Mouse (Mus musculus): ENCODE measurements around the gene Tmc8.

The Tmc8 gene

DNA sequence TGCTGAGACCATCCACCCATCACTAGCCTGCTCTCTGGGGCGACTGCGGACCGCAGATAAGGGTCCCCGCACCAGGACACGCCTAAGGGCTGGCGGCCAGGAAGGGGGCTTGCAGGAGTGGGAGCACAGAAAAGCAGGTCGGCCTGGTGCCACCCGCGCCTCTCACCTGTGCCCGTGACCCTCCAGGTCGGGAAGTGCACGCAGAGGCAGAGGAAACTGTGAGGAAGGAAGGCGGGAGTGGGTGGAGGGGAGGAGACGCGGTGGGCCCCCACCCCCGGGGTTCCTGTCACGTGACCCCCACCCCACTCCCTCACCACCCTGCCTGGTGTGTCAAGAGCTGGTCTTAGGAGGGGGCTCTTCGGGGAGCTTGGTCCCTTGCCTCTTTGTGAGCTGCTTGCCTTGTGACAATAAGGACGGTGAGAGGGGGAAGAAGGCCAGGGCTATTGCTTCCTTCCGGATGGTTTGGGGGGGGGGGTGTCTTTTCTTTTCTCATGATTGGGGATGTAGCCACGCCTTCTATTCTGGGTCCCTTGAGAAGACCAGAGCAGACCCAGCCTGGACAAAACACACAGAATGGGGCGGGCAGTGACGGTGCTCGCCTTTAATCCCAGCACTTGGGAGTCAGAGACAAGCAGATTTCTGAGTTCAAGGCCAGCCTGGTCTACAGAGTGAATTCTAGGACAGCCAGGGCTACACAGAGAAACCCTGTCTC, at the start of gene Tmc8, which contains the start of gene Tmc6:
Gene Tmc8, plus strand, starts transcription at position 84 of the 712 bp plus-strand sequence.
Gene Tmc6, minus strand, starts transcription at position 206 of the 712 bp plus-strand sequence.
- no peak for DNase-seq

DNA sequence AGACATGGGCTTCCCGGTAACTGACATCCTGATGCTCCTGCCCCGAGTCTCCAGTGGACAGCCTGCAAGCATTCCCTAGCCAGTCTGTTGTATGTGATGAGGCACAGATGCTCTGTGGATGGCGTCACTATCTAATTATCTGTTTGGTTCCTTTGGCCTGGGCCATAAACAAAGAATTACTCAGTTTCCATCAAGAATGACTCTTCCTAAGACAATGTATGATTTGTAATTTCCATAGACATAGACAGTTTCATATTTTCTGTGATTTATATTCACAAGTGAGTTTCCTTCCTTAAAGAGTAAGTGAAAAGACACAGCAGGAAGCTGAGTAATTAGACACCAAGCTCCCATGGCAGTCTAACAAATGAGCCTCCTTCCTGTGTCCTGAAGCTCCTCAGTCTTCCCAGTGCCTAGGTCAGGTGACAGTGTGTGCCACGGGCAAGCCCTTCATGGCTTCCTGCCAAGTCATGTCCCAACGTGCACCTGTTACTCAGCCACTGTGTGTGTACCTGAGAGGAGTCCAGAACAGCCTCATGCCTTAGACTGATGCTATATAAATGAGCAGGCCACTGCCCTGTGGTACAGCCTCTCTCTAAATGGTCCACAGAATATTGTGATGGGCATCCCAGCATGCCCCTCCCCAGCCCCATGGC, 45.7 kb upstream of the Tmc8 start:
- DNase-seq, result peak; percentile 50

DNA sequence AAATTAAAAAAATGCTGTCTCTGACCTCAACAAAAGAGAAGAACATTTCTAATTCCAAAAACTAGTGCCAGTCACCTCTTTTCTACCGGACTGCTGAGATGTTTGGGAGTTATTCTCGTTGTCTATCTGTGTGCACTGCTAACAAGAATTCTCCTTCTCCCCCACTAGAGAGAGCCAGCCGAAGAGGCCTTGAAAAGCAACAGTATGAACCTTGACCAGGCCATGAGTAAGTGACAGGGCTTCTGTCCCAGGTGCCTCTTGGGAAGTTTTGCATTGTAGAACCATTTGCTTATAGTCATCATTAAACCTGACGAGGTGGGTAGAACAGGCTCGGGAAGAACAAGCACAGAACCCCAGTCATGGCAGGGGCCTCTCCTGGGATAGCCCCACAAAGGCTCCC, 43.8 kb upstream of the Tmc8 start:
- DNase-seq, result no peak

DNA sequence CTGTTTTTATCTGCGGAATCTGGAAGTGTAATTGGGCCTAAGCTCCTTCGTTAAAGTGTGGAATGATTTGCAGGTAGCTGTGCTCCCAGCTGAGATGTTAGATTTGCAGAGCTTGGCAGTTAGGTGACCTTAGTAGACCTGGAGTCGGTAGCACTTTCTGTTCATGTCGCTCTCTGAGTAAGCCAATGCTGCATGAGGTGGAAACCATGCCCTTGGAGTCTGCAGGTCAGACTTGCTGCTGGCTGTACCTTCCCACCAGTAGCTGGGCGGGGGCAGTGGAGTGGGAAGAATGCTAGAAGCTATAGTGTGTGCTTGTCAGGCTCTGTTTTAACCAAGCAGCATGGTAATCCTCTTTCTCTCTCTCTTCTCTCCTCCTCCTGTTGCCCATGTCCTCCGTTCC, 40.7 kb upstream of the Tmc8 start:
- no peak for DNase-seq

DNA sequence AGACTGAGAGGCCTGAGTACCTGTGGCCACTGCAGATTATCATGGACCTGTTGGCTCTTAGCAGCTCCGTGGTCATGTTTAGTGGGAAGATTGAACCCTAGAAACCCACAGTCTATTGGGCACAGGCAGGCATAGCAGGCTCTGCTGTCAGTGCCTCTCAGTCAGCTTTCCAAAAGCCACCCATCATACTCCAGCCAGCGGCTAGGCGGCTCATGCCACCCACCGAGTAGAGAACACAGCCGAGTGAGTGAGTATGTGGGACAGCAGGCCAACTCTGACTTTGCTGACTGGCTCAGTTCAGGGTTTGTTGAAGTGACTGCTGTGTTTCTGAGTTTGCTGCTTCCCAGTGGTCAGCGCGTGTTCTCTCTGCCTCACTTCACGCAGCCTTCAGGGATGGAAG, 39.6 kb upstream of the Tmc8 start:
- no peak for DNase-seq

DNA sequence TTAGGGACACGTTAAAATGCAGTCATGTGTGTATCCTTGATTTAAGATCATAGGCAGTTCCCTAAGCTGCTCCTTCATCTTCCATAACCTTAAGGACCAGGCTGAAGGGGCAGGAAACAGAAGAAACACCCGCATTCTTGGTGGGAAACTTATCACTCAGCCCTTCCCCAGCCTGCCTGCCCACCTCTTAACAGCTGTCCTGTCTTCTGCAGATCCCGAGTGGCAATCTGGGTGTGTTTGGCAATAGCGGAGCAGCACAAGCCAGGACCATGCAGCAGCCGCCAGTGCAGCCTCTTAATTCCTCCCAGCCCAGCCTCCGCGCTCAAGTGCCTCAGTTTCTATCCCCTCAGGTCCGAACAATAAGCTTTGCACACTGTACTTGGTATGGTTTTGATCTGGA, 39.2 kb upstream of the Tmc8 start:
- no peak for DNase-seq

DNA sequence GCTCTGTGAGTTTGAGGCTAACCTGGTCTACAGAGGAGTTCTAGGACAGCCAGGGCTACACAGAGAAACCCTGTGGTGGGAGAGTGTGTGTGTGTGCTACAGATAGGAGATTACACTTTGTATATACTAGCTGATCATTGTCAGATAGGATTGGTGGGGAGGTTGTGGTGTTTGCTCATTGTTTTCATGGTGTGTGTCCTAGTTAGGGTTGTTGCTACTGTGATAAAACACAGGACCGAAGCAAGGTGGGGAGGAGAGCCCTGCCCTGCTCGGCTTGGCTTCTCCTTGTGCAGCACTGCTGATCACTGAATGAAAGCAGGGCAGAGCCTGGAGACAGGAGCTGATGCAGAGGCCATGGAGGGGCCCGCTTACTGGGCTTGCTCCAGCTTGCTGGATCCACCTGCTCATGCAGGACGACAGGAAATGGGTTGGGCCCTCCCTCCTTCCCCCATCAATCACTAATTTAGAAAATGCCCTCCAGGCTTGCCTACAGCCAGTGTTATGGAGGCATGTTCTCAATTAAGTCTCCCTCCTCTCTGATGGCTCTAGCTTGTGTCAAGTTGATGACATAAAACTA, 38.3 kb upstream of the Tmc8 start:
- no peak for DNase-seq

DNA sequence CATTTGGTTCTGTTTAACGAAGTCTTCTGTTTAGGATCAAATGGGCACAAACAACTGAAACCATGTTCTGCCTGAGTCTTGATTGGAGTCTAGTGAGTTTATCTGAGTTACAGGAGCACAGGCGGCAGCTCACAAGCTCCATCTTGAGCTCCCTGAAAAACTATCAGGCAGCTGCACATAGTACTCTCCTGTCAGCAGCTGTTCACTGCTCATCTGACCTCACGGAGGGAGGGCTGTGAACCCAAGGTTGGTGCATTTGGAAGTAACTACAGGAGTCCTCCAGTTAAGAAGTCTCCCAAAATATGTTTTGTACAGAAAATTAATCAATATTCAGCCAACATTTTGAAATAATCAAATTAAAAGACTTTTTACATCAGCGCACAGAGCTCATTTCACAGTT, 33.2 kb upstream of the Tmc8 start:
- no peak for DNase-seq

DNA sequence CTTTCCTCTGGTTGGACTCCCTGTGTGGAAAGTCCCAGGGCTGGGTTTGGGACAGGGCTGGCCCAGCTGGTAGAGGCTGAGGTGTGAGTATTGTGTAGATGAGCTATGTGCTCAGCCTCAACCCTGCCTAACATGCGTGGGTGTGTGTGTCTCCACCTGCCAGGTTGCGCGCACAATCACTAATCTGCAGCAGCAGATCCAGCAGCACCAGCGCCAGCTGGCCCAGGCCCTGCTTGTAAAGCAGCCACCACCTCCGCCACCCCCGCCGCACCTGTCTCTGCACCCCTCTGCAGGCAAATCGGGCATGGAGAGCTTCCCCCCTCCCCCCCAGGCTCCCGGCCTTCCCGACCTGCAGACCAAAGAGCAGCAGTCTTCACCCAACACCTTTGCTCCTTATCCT, 32.5 kb upstream of the Tmc8 start:
- no peak for DNase-seq

DNA sequence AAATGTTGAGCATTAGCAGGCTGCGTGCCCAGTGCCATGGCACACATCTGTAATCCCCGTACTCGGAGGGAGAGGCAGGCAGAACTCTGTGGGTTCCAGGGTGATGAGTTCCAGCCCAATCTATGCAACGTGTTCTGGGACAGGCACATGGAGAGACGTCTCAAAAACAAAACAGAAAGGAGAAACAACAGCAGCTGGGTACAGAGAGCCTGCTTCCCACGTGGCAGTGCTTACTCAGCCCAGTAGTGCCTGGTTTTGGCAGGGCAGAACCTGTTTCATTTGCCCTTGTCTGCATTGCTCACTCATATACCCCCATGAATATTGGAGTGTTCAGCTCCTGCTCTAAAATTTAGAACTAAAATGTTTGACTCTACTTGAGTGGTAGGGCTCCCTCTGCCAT, 30.3 kb upstream of the Tmc8 start:
- no peak for DNase-seq

DNA sequence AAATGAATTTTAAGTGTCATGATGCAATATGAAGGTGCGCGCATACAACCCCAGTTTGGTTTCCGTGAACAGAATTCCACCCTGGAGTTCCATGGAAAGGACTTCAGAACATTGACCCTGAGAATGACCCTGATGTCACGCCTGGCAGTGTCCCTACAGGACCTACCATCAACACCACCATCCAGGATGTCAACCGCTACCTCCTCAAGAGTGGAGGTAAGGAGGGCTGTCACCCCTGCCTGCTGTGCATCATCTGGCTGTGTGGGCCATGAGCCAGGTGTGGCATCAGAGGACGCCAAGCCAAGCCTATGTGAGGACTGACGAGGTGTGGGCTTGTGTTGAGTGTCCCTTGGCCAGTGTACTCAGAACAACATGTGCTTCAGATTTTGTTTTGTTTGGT, 26.0 kb upstream of the Tmc8 start:
- no peak for DNase-seq

DNA sequence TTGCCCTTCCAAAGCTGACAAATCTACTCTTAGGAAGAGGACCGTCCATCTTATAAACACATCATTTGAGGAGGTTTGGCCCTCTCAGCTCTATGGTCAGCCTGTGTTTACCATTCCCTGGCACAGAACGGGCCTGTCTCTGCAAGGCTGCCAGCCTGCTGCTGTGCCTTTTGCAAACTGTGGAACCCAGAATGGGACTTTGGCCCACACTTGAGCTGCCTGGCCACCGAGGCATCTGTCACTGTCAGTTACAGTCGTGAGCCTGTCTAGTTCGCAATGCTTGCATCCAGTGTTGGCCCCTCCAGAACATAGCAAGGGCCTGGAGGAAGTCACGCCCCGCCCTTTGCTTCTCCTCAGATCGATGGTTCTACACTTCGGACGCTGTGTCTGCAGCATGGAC, 22.6 kb upstream of the Tmc8 start:
- DNase-seq, result peak; percentile 47

DNA sequence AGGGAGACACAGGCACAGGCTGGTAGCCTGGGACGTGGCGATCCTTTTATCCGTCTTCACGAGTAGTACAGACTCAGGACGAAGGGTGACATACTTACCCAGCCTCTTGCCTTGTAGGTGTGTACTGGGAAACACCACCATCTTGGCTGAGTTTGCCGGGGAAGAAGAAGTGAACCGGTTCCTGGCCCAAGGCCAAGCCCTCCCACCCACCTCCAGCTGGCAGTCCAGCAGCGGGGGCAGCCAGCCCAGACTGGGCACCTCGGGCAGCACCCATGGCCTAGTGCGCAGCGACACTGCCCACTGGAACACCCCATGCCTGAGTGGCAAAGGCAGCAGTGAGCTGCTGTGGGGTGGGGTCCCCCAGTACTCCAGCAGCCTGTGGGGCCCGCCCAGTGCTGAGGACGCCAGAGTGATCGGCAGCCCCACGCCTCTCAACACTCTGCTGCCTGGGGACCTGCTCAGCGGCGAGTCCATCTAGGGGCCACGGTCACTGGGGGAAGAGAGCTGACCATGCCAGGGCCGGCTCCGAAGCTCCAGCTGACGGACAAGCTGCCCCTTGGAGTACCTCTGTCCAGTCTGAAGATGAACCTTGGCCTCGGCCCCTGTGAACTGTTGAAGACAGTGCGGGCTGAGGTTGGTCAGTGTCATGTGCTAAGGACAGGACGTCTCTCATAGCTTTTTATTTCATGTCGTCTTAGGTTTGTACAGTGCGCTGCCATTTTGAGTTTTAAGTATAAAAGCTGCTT, 21.3 kb upstream of the Tmc8 start:
- DNase-seq, result no peak

DNA sequence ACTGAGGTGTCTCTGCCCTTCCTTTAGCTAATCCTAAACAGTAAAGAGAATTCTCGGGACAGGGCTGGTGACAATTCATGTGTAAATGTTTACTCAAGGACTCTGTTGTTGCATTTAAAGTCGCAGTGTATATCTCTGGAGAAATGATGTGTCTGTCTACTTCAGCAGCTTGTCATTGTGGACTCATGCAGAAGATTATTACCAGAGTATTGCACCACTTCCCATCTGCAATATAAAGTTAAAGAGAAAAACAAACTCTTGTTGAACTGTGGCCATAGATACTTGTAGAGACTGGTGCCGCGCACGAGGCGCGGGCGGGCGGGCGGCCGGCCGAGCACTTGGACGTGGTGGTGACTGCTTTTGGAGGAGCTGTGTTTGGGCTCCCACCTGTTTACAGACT, 20.1 kb upstream of the Tmc8 start:
- no peak for DNase-seq

DNA sequence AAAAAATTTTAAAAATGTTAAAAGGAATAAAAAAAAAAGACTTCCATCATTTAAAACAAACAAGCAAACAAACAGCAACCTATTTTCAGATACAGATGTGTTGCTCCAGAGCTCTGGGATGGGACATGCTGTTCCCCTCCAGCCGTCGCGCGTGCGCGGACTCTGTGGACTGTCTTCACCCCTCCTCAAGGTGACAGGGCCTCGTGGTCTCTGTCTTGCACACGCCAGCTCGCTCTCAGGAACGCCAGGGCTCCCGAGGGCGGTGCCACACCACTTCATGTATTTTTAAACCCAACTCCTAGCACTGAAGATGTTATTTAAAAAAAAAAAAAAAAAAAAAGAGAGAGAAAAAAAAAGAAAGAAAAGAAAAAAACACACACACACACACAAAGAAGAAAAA, 19.6 kb upstream of the Tmc8 start:
- DNase-seq, result no peak

DNA sequence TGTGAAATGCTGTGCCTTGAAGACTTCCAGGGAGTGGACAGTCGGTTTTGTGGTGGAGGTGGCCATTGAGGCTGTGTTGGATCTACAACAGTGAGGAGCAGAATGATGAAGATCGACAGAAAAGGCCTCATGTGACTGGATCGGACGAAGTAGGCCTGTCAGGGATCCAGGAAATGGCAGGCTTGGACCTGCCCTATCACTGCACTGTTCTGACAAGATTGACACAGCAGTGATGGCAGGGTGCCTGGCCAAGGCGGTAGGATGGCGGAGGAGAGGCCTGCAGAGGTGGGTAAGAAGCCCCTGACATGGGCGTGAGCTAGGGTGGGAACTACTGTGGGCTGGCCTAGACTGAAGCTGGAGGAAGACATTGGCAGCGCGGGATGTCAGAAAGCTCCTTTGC, 17.6 kb upstream of the Tmc8 start:
- no peak for DNase-seq

DNA sequence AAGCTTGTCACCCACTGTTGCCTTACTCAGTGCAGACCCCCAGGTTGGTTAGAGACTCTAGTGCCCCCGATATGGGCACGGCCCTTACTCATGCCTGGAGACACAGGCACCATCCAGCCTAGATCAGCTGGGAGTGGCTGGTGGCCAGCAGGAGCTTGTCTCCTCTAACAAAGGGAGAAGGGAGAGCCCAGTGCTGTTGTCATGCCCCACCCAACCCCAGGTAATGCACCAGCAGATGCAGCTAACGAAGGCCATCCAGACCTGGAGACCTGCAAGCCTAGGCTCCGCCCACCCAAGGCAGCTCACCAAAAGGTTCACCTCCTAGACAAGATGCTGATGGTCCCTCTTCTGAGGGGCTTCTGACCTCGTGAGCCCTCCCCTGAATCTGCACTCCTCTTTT, 16.5 kb upstream of the Tmc8 start:
- no peak for DNase-seq

DNA sequence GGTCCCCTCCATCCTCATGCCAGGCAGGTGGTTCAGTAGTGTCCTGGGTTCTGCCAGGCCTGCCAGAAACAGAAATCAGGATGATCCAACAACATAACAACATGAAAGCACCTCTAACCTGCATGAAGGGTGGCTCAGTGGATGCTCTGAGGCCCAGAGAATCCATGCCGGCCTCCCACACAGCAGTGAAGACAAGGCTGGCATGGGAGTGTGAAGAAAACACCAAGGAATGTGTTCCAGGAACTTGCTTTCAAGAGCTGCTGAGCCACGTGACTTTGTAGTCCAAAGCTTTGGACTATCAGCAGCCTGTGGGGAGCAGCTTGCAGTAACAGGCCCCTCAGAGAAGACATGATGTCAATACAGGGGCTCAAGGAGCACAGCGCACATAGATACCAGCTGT, 15.6 kb upstream of the Tmc8 start:
- no peak for DNase-seq

DNA sequence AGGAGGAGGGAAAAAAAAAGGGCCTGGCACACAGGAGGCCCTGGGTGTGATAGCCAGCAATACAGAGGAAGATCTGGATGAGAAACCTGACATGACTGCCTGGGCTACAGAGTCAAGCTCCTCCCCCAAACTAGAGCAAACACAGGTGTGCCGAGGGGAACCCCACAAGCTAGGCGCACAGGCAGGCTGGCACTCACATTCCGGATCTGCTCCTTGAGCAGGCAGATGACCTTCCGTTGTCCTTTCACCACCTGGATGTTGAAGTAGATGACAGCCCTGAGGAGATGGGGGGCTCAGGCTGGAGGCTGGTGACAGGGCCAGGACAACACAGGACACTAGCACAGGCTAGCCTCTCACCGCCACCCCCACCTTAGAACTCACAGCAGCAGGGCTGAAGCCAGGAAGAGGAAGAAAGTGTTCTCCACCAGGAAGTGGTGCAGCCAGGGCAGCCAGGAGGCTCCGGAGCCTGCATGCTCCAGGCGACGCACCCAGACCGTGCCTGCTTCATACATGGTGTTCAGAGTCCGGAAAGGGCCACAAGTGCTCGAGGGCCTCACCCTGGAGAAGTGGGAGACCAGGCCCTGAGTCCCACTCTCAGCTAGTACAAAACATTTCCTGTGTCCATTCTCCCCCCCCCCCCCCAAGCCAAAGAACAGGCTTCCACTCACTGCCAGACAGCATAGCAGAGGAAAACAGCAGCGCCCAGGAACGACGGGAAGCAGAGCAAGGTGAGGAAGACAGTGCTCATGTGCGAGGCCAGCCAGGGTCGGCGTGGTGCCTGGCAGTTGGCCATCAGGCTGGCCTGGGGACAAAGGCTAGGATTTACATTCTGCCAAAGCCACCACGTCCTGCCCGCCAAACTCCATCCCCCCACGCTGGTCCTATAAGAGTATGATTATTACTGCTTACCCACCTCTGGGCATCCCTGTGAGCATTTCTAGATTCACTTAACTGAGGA, 12.9 kb upstream of the Tmc8 start:
- no peak for DNase-seq

DNA sequence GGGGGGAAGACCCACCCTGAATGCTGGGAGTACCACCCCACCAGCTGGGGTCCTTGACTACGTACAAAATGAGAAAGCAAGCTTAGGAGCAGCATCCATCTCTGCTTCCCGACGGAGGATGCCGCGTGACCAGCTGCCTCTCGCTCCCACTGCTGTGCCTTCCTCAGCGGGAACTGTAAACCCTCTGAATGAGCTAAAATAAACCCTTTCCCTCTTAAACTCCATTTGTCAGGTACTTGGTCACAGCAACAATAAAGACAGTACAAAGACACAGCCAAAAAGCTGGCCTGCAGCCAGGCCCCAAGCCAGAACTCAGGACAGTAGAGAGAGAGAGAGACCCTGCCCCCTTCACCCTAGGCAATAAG, 12.2 kb upstream of the Tmc8 start:
- DNase-seq, result no peak

DNA sequence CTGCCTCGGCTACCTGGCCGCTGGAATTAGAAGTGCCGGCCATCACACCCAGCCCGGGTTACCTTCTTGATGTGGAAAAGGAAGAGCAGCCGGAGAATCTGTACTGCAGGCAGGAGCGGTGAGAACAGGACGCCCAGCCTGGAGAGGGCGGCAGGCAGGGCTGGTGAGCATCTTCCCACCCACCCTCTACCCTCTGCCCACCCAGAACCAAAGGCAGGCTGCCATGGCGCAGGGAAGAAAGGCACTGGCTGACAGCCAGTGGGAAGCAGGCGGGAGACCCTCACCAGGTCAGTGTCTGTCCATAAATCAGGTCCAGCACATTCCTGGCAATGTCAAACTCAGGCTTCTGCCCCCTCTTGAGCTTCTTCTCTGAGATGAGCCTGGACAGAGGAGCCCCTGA, 11.5 kb upstream of the Tmc8 start:
- no peak for DNase-seq

DNA sequence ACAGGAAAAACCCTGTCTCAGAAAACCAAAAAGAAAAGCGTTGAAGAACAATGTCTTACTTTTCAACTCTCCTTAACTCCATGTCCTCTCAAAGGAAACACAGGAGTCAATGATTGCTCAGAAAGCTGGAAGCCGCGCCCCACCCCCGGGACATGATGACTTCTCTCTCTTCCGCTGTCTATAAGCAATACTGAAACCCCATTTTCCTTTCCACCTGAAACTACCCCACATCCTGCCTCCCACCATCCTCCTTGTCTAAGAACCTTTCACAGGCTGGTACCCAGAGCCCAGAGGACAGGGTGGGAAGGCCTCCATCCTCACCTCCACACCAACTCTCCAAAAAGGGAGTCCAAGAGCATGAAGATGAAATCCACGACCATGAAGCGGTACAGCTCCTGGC, 9.5 kb upstream of the Tmc8 start:
- no peak for DNase-seq

DNA sequence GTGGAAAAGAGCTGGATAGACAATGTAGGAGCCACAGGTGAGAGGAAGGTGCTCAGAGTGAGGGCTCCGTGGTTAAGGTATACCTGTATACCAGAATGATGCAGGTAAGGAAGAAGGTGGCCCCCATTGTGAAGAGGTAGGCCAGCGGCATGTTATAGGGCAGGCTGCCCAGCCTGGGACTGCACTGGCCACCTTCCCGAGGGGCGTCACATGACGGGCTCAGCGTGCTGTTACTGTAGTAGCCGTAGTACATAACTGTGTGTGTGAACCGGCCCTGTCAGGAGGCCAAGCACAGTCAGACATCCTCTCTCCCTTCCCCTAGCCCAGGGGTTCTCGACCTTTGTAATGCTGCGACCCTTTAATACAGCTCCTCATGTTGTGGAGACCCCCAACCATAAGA, 7.0 kb upstream of the Tmc8 start:
- DNase-seq, result no peak
